Mouse (Mus musculus) heart, adult 8-10 months (tissue): Measurements from ENCODE around the gene Cmtm6. TPM values are rescaled to one million over a fixed set of nuclear protein-coding genes. Genes with fewer than 3 reads are reported as not detected.

Source experiments
- DNase-seq: peaks from one replicate; pipeline ENCODE4 v3.0.0; 2022; ENCODE audit warnings: low spot score
- total RNA-seq, 4 experiments: library from RNA; stranded (reverse); gene quantifications; 2 replicates each; pipeline ENCODE4 v1.2.4; 2022

The Cmtm6 gene
- total RNA-seq, 4 experiments from 2014 or later: 16.1 to 23.8 (median 19.3) TPM

- DNase-seq: no peak
These were observed 67.9 kb downstream of the Cmtm6 start for GRCm38 (mm10) chr9:114798845-114799244.

Other genes starting within 250 kb of the Cmtm6 start
- not detected for gene Ccr4, start 226.2 kb upstream of the Cmtm6 start, total RNA-seq
- gene C130032M10Rik, start 215.4 kb upstream of the Cmtm6 start, total RNA-seq: not detected
- not detected for gene Trim71, start 166.7 kb upstream of the Cmtm6 start, total RNA-seq
- 10 to 100 TPM; 21.2 to 22.9 (median 21.8) TPM for gene Cnot10, start 90.9 kb upstream of the Cmtm6 start, total RNA-seq
- 10 to 100 TPM; 57.3 to 70.2 (median 66.2) TPM for gene Dync1li1, start 42.3 kb upstream of the Cmtm6 start, total RNA-seq
- 10 to 100 TPM; 10.5 to 16.6 (median 12.6) TPM for gene Cmtm7, start 50.7 kb downstream of the Cmtm6 start, total RNA-seq
- gene Cmtm8, start 113.0 kb downstream of the Cmtm6 start, total RNA-seq: 10 to 100 TPM; 11.5 to 12.5 (median 11.7) TPM
- 10 to 100 TPM; 39.7 to 41.2 (median 40.2) TPM for gene Gpd1l, start 202.9 kb downstream of the Cmtm6 start, total RNA-seq
- 1 to 10 TPM; 2.5 to 4.9 (median 3.3) TPM for gene Osbpl10, start 247.5 kb downstream of the Cmtm6 start, total RNA-seq